Mouse (Mus musculus): ENCODE results near the gene Vrk1.

GRCm38 (mm10) chr12:105997028-105997786 lies 12.8 kb upstream of the Vrk1 start:
- TF ChIP-seq CTCF (IDR thresholded peaks at IDR 0.05; ENCODE audit: low read depth), result no peak
- TF ChIP-seq EP300 (IDR thresholded peaks at IDR 0.05; ENCODE audit: low read depth), result no peak

Measured in liver, embryonic 14.5 days (tissue).